Mouse (Mus musculus): ENCODE results near the gene Scaper.

Gene Scaper

GRCm38 (mm10) chr9:55937664-55938617 lies at the start of gene Scaper:
TSS of gene Scaper (minus strand) at chr9:55938119.
- peak; percentile 97 for DNase-seq (ENCODE audit: low read depth, low spot score)

GRCm38 (mm10) chr9:55946819-55947218 lies 8.9 kb upstream of the Scaper start:
- DNase-seq (ENCODE audit: low read depth, low spot score), result peak; percentile 72

- DNase-seq (ENCODE audit: low read depth, low spot score), result peak; percentile 64
These were observed 3.4 kb upstream of the Scaper start for GRCm38 (mm10) chr9:55941356-55941755.

- no peak for DNase-seq (ENCODE audit: low read depth, low spot score)
These were observed 683 bp upstream of the Scaper start for GRCm38 (mm10) chr9:55938618-55938985.

- peak; percentile 37 for DNase-seq (ENCODE audit: low read depth, low spot score)
These were observed 675 bp downstream of the Scaper start for GRCm38 (mm10) chr9:55937224-55937663.

- DNase-seq (ENCODE audit: low read depth, low spot score), result peak; percentile 22
These were observed 5.4 kb downstream of the Scaper start for GRCm38 (mm10) chr9:55932482-55932881.

GRCm38 (mm10) chr9:55918579-55918978 lies 19.3 kb downstream of the Scaper start:
- DNase-seq (ENCODE audit: low read depth, low spot score), result peak; percentile 54

- DNase-seq (ENCODE audit: low read depth, low spot score), result no peak
These were observed 21.2 kb downstream of the Scaper start for GRCm38 (mm10) chr9:55916751-55917150.

- DNase-seq (ENCODE audit: low read depth, low spot score), result no peak
These were observed 26.4 kb downstream of the Scaper start for GRCm38 (mm10) chr9:55911481-55911880.

- peak; percentile 86 for DNase-seq (ENCODE audit: low read depth, low spot score)
These were observed 35.0 kb downstream of the Scaper start for GRCm38 (mm10) chr9:55902964-55903363.

GRCm38 (mm10) chr9:55901588-55901987 lies 36.3 kb downstream of the Scaper start:
- DNase-seq (ENCODE audit: low read depth, low spot score), result no peak

GRCm38 (mm10) chr9:55900531-55900930 lies 37.4 kb downstream of the Scaper start:
- no peak for DNase-seq (ENCODE audit: low read depth, low spot score)

- peak; percentile 3 for DNase-seq (ENCODE audit: low read depth, low spot score)
These were observed 59.9 kb downstream of the Scaper start for GRCm38 (mm10) chr9:55878066-55878465.

GRCm38 (mm10) chr9:55789442-55789841 lies 148.5 kb downstream of the Scaper start:
- DNase-seq (ENCODE audit: low read depth, low spot score), result no peak

- DNase-seq (ENCODE audit: low read depth, low spot score), result no peak
These were observed 225.9 kb downstream of the Scaper start for GRCm38 (mm10) chr9:55712016-55712415.

GRCm38 (mm10) chr9:55710553-55710952 lies 227.4 kb downstream of the Scaper start:
- DNase-seq (ENCODE audit: low read depth, low spot score), result no peak

- DNase-seq (ENCODE audit: low read depth, low spot score), result no peak
These were observed 231.3 kb downstream of the Scaper start for GRCm38 (mm10) chr9:55706603-55707002.

GRCm38 (mm10) chr9:55695307-55695706 lies 242.6 kb downstream of the Scaper start:
- DNase-seq (ENCODE audit: low read depth, low spot score), result peak; percentile 31

GRCm38 (mm10) chr9:55677099-55677498 lies 260.8 kb downstream of the Scaper start:
- no peak for DNase-seq (ENCODE audit: low read depth, low spot score)

- DNase-seq (ENCODE audit: low read depth, low spot score), result peak; percentile 7
These were observed 291.5 kb downstream of the Scaper start for GRCm38 (mm10) chr9:55646444-55646843.

GRCm38 (mm10) chr9:55626990-55627389 lies 310.9 kb downstream of the Scaper start:
- no peak for DNase-seq (ENCODE audit: low read depth, low spot score)

GRCm38 (mm10) chr9:55614711-55615110 lies 323.2 kb downstream of the Scaper start:
- DNase-seq (ENCODE audit: low read depth, low spot score), result peak; percentile 89

- DNase-seq (ENCODE audit: low read depth, low spot score), result no peak
These were observed 328.2 kb downstream of the Scaper start for GRCm38 (mm10) chr9:55609751-55610150.

Data from brain, adult 2 months (tissue).